Mouse (Mus musculus): ENCODE results near the gene Rara.

DNA sequence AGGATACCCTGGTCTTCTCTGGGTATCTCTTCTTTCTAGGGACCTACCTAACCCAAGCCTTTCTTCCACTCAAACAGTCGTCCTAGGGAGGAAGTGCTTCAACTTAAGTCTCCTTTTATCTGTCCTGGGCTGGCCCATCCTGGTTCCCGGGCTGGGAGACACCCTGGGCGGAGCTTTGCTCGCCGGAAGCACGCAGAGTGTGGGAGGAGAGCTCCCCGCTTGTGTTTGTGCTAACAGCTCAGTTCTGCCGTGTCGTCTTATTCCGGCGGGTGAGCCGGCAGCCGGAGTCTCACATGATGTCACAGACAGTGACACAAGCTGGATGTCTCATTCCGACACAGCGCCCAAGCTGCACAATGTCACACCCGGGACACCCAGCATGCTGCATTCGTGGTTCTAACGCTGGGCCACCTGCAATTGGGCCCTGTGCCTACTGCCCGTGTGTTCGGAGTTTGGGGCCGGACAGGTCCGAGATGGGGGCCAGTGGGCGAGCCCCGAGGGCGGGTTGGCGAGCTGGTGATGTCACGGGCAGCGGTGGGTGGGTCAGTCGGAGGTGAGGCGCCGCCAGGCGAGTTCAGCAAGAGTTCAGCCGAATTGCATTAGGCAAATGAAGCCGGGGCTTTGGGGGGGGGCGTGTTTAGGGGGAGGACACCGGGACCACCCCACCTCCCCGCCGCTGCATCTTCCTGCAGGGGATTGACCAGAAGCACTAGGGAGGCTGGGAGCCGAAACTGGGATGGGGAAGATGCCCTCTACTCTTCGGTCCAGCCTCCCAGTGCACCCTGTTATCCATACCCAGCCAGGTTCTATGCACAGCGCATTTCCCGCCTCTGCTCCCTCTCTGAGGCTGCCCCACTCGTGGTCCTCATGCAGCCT is 32.1 kb downstream of the Rara start:
- TF ChIP-seq POLR2A (IDR thresholded peaks at IDR 0.05; ENCODE audit: low read depth, low read length) (peak; percentile 44; the same call in 1 of the 2 replicates), SIN3A (IDR thresholded peaks at IDR 0.05; ENCODE audit: low read length) (peak; percentile 68; the same call in 1 of the 2 replicates)

Data from CH12.LX (cell line).